Mouse (Mus musculus) limb, embryonic 12.5 days (tissue): ENCODE results near the gene Wdr70. TPM values are rescaled to one million over a fixed set of nuclear protein-coding genes. Genes with fewer than 3 reads are reported as not detected.

Experiments
- ATAC-seq: fragments of 200-750 bp; cut with Nextera tagmentation; 2 replicates; pipeline ENCODE4 v1.8.0; 2017; ENCODE audit warnings: low read depth, moderate TSS enrichment; ENCODE audit not compliant: insufficient number of reproducible peaks, insufficient read depth, low FRiP score, low TSS enrichment
- H3K27ac ChIP-seq: fragments of 300-500 bp; sonication (generic); 2 replicates; pipeline ENCODE4 v1.5.1; 2016; ENCODE audit warnings: mild to moderate bottlenecking, moderate library complexity
- H3K27me3 ChIP-seq: fragments of 300-500 bp; sonication (generic); 2 replicates; pipeline ENCODE4 v1.6.1; 2016; ENCODE audit warnings: mild to moderate bottlenecking, moderate library complexity
- H3K36me3 ChIP-seq: fragments of 300-500 bp; sonication (generic); 2 replicates; pipeline ENCODE4 v1.6.1; 2016; ENCODE audit warnings: mild to moderate bottlenecking, moderate library complexity
- H3K4me1 ChIP-seq: fragments of 300-500 bp; sonication (generic); replicated peaks from 2 replicates; pipeline ENCODE4 v1.6.1; 2016
- H3K4me2 ChIP-seq: fragments of 300-500 bp; sonication (generic); 2 replicates; pipeline ENCODE4 v1.6.1; 2016; ENCODE audit warnings: mild to moderate bottlenecking, moderate library complexity
- H3K4me3 ChIP-seq: fragments of 300-500 bp; sonication (generic); replicated peaks from 2 replicates; pipeline ENCODE4 v1.5.1; 2016; ENCODE audit warnings: mild to moderate bottlenecking
- H3K9ac ChIP-seq: fragments of 300-500 bp; sonication (generic); replicated peaks from 2 replicates; pipeline ENCODE4 v1.6.1; 2016; ENCODE audit warnings: mild to moderate bottlenecking, moderate library complexity
- H3K9me3 ChIP-seq: fragments of 300-500 bp; sonication (generic); 2 replicates; pipeline ENCODE4 v1.6.1; 2016; ENCODE audit warnings: mild to moderate bottlenecking, moderate library complexity
- WGBS: fragments of 180-500 bp; shearing (Covaris S2); methylation state at CpG from one replicate; pipeline ENCODE4 v1.1.7; 2016; 5-methylcytosine and 5-hydroxymethylcytosine counted together
- polyA plus RNA-seq: library from polyadenylated mRNA; unstranded; fragments of >200 nt; fragmentation: Nextera tagmentation; extraction: Ambion mirVana; gene quantifications from 2 replicates; pipeline ENCODE4 v1.2.1, GENCODE M21; 2016

Wdr70 gene
- polyA plus RNA-seq, 1 experiment from 2014 or later = 62.2 TPM

DNA sequence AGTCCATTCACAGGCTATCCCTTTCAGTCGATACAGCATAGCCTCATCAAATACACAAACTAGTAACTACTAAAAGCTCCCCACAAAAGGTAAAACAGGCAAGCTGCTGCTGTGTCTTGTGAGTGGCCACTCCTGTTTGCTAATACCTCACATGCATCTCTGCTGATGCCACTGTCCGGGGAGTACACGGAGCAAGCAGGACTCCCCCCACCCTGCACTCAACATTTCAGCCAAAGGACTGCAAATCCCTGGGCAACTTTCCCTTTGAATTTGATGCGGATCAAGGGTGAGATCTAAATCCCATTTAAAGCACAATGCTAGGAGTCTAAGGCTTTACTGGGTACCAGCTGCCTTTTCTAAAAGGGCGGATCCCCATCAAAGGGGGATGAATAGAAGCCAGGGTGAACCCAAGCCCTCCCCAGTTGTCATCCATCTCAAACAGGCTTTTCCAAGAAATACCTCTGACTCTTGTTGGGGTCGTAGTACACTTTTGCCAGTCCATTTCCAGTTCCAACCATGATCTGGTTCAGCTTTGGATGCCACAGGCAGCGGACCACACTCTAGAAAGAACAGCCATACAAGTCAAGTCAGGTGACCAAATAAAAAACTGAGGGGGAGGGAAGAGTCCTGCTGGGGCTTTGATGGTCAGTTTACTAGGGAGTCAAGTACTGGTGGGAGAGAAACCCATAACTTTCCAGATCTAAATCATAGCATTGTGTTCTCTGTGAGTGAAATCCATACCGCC is 210.2 kb downstream of the Wdr70 start:
- Histone ChIP-seq H3K27me3 (no peaks in the 10 kb centered on the region), H3K27ac (no peak overlapping the region), H3K9ac (no peak overlapping the region), H3K9me3 (no peaks in the 10 kb centered on the region), H3K4me1 (peaks cover 23% of the 10 kb centered on the region), H3K4me2 (no peak overlapping the region), H3K4me3 (no peak overlapping the region), H3K36me3 (peaks cover 6% of the 10 kb centered on the region; the same call in 1 of the 2 replicates)
- no peak for ATAC-seq
- 87% methylated on average over 8 of the region's 8 CpGs for WGBS

DNA sequence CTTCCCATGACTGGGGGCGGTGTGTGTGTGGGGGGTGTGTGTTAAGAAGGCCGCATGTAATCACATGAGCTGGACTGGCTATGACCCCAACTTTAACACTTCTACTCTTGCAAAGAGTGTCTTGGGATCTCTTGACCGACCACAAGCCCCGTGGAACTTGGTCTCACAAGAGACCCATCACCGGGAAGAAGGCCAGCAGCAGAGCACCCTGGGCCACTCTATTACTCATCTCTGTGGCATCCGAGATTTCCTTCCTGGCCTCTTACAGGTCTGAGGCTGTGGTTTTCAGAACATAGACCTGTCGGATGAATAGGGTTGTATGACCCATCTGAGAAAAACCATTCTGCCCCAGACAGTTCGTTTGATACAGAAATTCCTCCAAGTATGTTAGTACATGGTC is 212.4 kb downstream of the Wdr70 start:
- 0 out of 2 replicates have a peak, but pooled peaks cover 3% of the 10 kb centered on the region for H3K9me3 ChIP-seq
- H3K36me3 ChIP-seq = peaks cover 20% of the 10 kb centered on the region
- no peak overlapping the region for H3K27ac ChIP-seq
- peaks cover 15% of the 10 kb centered on the region; the same call in 1 of the 2 replicates for H3K4me1 ChIP-seq
- WGBS = 89% methylated on average over 8 of the region's 8 CpGs
- H3K9ac ChIP-seq = no peak overlapping the region
- H3K27me3 ChIP-seq = no peaks in the 10 kb centered on the region
- no peak for ATAC-seq
- no peak overlapping the region for H3K4me3 ChIP-seq
- H3K4me2 ChIP-seq = no peak overlapping the region

DNA sequence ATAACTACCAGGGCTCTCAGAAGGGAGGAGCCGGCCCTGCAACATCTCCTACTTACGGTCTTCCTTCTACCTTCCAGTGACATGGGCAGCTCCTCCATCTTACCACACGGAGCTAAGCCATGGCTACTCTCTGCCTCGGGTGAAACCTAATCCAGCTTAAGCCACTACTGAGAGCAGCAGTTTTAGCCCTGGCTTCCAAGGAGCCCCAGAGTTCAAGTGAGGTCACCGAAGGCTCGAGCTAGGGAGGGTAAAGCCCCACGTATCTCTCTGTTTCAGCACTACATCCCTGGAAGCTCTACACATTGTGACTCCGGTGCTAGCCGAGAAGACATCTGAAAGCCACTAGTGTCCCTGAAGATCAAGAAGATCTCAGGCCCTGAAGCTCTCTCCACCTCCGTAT is 213.9 kb downstream of the Wdr70 start:
- no peak overlapping the region for H3K27ac ChIP-seq
- H3K4me1 ChIP-seq = peaks cover 5% of the 10 kb centered on the region; the same call in 1 of the 2 replicates
- 63% methylated on average over 10 of the region's 10 CpGs for WGBS
- no peak for ATAC-seq
- H3K4me3 ChIP-seq = no peak overlapping the region
- no peaks in the 10 kb centered on the region for H3K27me3 ChIP-seq
- H3K36me3 ChIP-seq = peaks cover 22% of the 10 kb centered on the region
- H3K4me2 ChIP-seq = no peak overlapping the region
- H3K9me3 ChIP-seq = 0 out of 2 replicates have a peak, but pooled peaks cover 4% of the 10 kb centered on the region
- no peak overlapping the region for H3K9ac ChIP-seq

DNA sequence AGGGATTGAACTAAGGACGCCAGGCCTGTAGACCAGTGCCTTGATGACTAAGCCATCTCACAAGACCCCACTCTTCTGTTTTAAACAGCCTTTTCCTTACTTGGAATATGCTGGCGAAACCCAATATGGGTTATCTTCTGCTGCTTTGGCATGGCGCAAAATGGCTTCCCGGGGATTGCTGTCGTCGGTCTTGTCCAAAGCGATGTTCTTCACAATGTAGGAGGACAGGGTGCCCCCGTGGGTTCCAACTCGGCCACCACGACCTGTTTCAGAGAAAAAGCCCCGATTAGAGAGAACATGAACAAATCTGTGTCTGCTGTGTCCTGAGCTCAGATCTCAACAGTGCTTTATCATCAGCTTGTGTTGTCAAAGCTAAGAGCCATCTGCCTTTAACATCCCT is 214.8 kb downstream of the Wdr70 start:
- H3K36me3 ChIP-seq = peaks cover 22% of the 10 kb centered on the region
- WGBS = 95% methylated on average over 11 of the region's 11 CpGs
- no peak overlapping the region for H3K9ac ChIP-seq
- H3K4me3 ChIP-seq = no peak overlapping the region
- no peak overlapping the region for H3K27ac ChIP-seq
- no peak overlapping the region for H3K4me2 ChIP-seq
- no peaks in the 10 kb centered on the region for H3K27me3 ChIP-seq
- H3K9me3 ChIP-seq = 0 out of 2 replicates have a peak, but pooled peaks cover 4% of the 10 kb centered on the region
- H3K4me1 ChIP-seq = no peaks in the 10 kb centered on the region; the same call in 1 of the 2 replicates
- no peak for ATAC-seq

DNA sequence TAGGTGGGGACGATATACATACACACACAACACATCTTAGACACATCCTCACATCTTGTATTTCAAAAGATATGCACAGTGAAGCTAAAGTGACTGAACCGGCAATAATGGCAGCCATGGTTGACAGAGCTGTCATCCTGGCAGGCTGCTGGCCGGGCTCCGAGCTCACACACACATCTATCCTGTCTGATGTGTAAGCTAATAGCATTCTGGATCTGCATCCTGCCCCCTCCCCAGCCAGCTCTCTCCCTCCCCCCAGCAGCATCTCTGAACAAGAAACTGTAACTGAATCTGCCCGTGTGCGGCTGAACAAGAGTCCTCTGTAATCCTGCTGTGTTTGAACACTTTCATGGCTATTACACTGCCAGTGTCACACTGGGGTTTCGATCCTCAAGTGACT is 219.1 kb downstream of the Wdr70 start:
- no peaks in the 10 kb centered on the region for H3K4me1 ChIP-seq
- ATAC-seq = no peak
- peaks cover 22% of the 10 kb centered on the region for H3K36me3 ChIP-seq
- H3K27me3 ChIP-seq = no peaks in the 10 kb centered on the region
- H3K27ac ChIP-seq = no peak overlapping the region
- H3K9me3 ChIP-seq = 0 out of 2 replicates have a peak, but pooled peaks cover 4% of the 10 kb centered on the region
- H3K4me3 ChIP-seq = no peak overlapping the region
- no peak overlapping the region for H3K4me2 ChIP-seq
- H3K9ac ChIP-seq = no peak overlapping the region
- 75% methylated on average over 7 of the region's 7 CpGs for WGBS

DNA sequence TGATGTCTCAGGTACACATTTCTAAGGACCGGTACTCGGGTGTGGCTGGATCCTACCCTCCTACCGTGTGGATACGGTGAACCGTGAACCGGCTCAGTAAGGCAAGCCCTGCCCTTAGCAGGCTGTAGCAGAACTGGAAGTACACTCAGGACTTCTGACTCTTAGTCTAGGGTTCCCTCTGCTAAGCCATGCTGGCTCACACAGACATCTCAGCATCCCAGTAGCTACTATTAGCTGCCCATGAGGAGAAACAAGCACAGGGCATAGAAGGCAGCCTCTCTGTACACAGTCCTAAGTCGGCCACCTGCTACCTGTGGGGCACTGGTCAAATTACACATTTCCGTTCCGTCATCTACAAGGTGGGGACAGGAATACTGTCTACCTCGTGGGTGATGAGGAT is 220.1 kb downstream of the Wdr70 start:
- H3K27me3 ChIP-seq = no peaks in the 10 kb centered on the region
- whole genome bisulfite sequencing = 88% methylated on average over 10 of the region's 10 CpGs
- no peak overlapping the region for H3K4me3 ChIP-seq
- H3K9ac ChIP-seq = no peak overlapping the region
- H3K36me3 ChIP-seq = peaks cover 16% of the 10 kb centered on the region
- no peak overlapping the region for H3K27ac ChIP-seq
- no peak for ATAC-seq
- H3K4me1 ChIP-seq = no peaks in the 10 kb centered on the region
- H3K4me2 ChIP-seq = no peak overlapping the region
- 0 out of 2 replicates have a peak, but pooled peaks cover 4% of the 10 kb centered on the region for H3K9me3 ChIP-seq

DNA sequence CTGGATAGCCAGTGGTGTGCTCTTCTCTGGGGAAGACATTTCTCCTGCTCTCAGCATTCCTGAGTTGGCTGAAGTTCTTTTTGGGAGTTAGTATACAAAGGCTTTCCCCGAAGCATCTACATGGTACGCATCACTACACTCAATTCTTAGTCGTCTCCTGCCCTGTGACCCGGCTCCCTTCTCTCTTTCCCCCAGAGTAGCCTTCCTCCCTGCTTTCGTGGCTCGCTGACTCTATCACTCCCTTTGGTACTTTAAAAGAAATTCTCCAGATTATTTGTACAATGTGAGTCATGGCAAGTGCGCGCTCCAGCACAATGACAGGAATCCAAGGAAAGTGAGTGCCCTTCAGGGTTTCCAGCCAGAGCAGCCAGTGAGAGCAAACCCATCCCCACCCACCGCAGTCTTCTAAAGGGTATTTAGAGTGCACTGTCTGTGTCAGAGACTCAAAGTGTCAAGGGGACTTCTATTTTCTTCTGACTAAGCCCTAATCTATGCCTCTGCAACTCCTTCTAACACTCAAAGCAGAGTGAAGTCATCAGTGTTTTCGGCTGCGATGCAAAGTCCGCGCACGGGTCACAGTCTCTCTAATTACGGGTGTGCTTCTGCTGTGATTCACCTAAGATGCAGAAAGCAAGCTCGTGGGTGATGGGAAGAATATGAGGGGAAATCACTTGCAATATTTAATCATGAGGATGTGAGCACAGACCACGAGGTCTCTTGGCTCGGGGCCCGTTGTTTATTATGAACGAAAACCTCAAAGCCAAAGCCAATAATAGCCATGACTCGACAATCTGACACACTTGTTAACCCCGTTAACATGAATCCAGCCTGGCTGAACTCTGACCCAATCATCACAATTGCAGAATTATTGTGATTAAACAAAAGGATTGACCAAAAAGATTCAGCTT is 221.2 kb downstream of the Wdr70 start:
- 86% methylated on average over 22 of the region's 22 CpGs for WGBS
- Histone ChIP-seq H3K27ac (no peak overlapping the region), H3K27me3 (no peaks in the 10 kb centered on the region), H3K4me2 (no peak overlapping the region), H3K4me3 (no peak overlapping the region), H3K36me3 (peaks cover 8% of the 10 kb centered on the region), H3K4me1 (no peaks in the 10 kb centered on the region), H3K9me3 (0 out of 2 replicates have a peak, but pooled peaks cover 4% of the 10 kb centered on the region), H3K9ac (no peak overlapping the region)
- no peak for ATAC-seq

DNA sequence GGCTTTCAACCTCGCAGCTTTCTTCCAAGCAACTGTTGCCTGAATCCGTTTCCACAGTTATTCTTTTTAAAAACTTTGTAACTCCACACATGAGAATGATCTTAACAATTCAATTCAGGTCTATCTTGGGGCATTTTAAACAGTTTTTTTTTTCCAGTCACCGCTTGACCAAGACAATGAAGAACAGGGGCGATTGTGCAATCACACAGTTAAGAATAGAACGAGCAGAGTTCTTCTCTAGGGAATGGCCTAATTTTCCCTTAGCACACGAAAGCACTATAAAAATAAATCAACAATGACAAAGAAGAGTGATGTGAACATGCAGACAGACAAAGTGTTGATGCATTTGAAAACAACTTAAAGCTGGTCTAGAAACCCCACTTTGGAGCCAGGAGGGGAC is 223.1 kb downstream of the Wdr70 start:
- no peak overlapping the region for H3K27ac ChIP-seq
- no peaks in the 10 kb centered on the region for H3K27me3 ChIP-seq
- no peaks in the 10 kb centered on the region for H3K9me3 ChIP-seq
- 83% methylated on average over 6 of the region's 6 CpGs for WGBS
- H3K36me3 ChIP-seq = no peaks in the 10 kb centered on the region
- H3K4me3 ChIP-seq = no peak overlapping the region
- no peak overlapping the region for H3K4me2 ChIP-seq
- no peak for ATAC-seq
- no peak overlapping the region for H3K9ac ChIP-seq
- no peaks in the 10 kb centered on the region for H3K4me1 ChIP-seq

DNA sequence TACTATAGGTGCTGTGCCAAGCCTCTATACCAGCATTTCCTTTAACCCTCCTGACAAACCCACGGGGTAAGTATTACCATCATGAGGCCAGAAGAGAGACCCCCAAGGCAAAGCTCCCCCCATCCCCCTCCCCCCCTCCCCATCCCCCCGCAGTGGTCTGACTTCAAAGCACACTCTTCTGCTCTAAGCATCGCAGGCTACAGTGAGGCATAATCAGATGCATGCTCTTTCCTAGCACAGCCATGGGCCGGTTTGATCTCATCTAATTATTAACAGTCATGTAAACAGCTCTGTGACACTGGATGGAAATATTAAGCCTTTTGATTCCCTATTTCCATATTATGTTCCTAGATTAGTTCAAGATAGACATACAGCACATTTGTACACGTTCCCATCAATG is 226.5 kb downstream of the Wdr70 start:
- Histone ChIP-seq H3K36me3 (no peaks in the 10 kb centered on the region), H3K27ac (no peak overlapping the region), H3K27me3 (no peaks in the 10 kb centered on the region), H3K4me3 (no peak overlapping the region), H3K4me2 (no peak overlapping the region), H3K9ac (no peak overlapping the region), H3K4me1 (no peaks in the 10 kb centered on the region), H3K9me3 (no peaks in the 10 kb centered on the region)
- 60% methylated on average over 5 of the region's 5 CpGs for WGBS
- ATAC-seq = no peak

DNA sequence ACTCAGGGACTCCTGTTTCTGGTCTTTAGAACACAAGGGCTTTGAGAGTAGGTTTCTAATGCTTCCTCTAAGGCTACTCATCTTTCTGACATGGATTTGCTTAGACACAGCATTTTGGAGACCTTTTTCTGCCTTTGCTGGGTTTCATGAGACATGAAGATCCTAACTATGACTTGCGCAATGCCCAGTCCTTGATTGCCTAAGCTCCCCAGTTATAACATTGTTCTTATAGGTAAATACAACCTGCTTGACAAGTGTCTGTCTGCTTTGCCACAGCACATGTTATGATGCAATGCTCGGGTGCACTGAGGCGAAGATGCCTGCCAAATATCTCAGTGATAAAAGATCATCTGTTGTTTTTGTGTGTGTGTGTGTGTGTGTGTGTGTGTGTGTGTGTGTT is 233.7 kb downstream of the Wdr70 start:
- Histone ChIP-seq H3K4me3 (no peak overlapping the region), H3K9ac (no peak overlapping the region), H3K27ac (no peak overlapping the region), H3K36me3 (no peaks in the 10 kb centered on the region), H3K4me2 (no peak overlapping the region), H3K27me3 (no peaks in the 10 kb centered on the region), H3K9me3 (no peaks in the 10 kb centered on the region), H3K4me1 (no peaks in the 10 kb centered on the region)
- ATAC-seq = no peak
- 83% methylated on average over 3 of the region's 3 CpGs for WGBS

DNA sequence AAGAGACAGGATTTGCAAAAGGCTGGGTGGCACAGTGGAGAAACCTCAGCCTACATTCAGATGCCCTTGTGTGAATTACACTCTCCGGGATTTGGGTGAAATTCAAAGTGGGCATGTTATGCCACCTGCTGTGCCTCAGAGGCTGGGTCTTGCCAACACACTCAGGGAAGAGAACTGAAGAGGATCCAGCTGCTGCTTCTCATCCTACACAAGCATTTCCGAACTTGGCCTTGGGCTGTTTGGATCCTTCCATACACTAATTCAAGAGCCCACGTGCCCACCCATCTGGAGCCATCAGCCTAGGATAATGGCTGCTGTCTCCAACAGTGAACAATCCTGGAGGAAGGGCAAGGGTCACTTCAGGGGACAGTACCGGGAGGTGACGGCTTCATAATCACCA is 235.7 kb downstream of the Wdr70 start:
- no peak overlapping the region for H3K4me3 ChIP-seq
- H3K4me2 ChIP-seq = no peak overlapping the region
- no peaks in the 10 kb centered on the region for H3K4me1 ChIP-seq
- H3K9me3 ChIP-seq = no peaks in the 10 kb centered on the region
- H3K36me3 ChIP-seq = no peaks in the 10 kb centered on the region
- no peak overlapping the region for H3K9ac ChIP-seq
- no peak for ATAC-seq
- WGBS = 79% methylated on average over 5 of the region's 5 CpGs
- H3K27ac ChIP-seq = no peak overlapping the region
- H3K27me3 ChIP-seq = no peaks in the 10 kb centered on the region
